Mouse (Mus musculus) brain, adult 2 months (tissue): ENCODE measurements around the gene Pla2g5.
"Not testable (repeated sequence)": the region's sequence is repeated elsewhere in the genome, so short reads cannot be mapped to it uniquely, and the experiment has no call there.

Source experiments
- DNase-seq: peaks from one replicate; pipeline ENCODE4 v3.0.0; 2011; ENCODE audit warnings: low read depth, low spot score

Pla2g5 gene

GRCm38 (mm10) chr4:138863344-138863998, at the start of gene Pla2g5:
Pla2g5 (minus strand) TSS chr4:138863482.
- DNase-seq = no peak

- DNase-seq = no peak
These were observed 42.5 kb upstream of the Pla2g5 start for GRCm38 (mm10) chr4:138905624-138906337.

GRCm38 (mm10) chr4:138899361-138899760, 36.1 kb upstream of the Pla2g5 start:
- peak; percentile 60 for DNase-seq

- DNase-seq = not testable (repeated sequence)
These were observed 30.5 kb upstream of the Pla2g5 start for GRCm38 (mm10) chr4:138893789-138894188.

GRCm38 (mm10) chr4:138892655-138893054, 29.4 kb upstream of the Pla2g5 start:
- DNase-seq = no peak

- DNase-seq = no peak
These were observed 26.4 kb upstream of the Pla2g5 start for GRCm38 (mm10) chr4:138889635-138890034.

- DNase-seq = no peak
These were observed 25.9 kb upstream of the Pla2g5 start for GRCm38 (mm10) chr4:138889165-138889564.

GRCm38 (mm10) chr4:138884261-138884660, 21.0 kb upstream of the Pla2g5 start:
- peak; percentile 88 for DNase-seq

- no peak for DNase-seq
These were observed 18.9 kb upstream of the Pla2g5 start for GRCm38 (mm10) chr4:138882179-138882578.

- no peak for DNase-seq
These were observed 17.7 kb upstream of the Pla2g5 start for GRCm38 (mm10) chr4:138880811-138881584.

GRCm38 (mm10) chr4:138879808-138880207, 16.5 kb upstream of the Pla2g5 start:
- DNase-seq = no peak

GRCm38 (mm10) chr4:138878783-138879182, 15.5 kb upstream of the Pla2g5 start:
- DNase-seq = no peak

- no peak for DNase-seq
These were observed 14.4 kb upstream of the Pla2g5 start, which contains the start of gene Pla2g2e for GRCm38 (mm10) chr4:138877731-138878130. Pla2g2e (plus strand) TSS chr4:138877942.

GRCm38 (mm10) chr4:138875986-138876385, 12.7 kb upstream of the Pla2g5 start:
- no peak for DNase-seq

GRCm38 (mm10) chr4:138875275-138875674, 12.0 kb upstream of the Pla2g5 start:
- not testable (repeated sequence) for DNase-seq

- no peak for DNase-seq
These were observed 10.6 kb upstream of the Pla2g5 start, which contains the start of gene Gm13030 for GRCm38 (mm10) chr4:138873864-138874263. Gm13030 (minus strand) TSS chr4:138873964.

GRCm38 (mm10) chr4:138868666-138869065, 5.4 kb upstream of the Pla2g5 start:
- DNase-seq = no peak

GRCm38 (mm10) chr4:138866413-138866812, 3.1 kb upstream of the Pla2g5 start:
- DNase-seq = peak; percentile 81

GRCm38 (mm10) chr4:138865991-138866390, 2.7 kb upstream of the Pla2g5 start:
- DNase-seq = no peak

- DNase-seq = no peak
These were observed 1.8 kb upstream of the Pla2g5 start for GRCm38 (mm10) chr4:138865092-138865491.

- DNase-seq = peak; percentile 91
These were observed 3.6 kb downstream of the Pla2g5 start for GRCm38 (mm10) chr4:138859728-138860127.

- peak; percentile 77 for DNase-seq
These were observed 4.0 kb downstream of the Pla2g5 start for GRCm38 (mm10) chr4:138859245-138859644.
